Mouse (Mus musculus) 3T3-L1 (cell line): ENCODE measurements around the gene Clmp.
"Not testable (repeated sequence)": the region's sequence is repeated elsewhere in the genome, so short reads cannot be mapped to it uniquely, and the experiment has no call there.

ENCODE experiments used
- DNase-seq: peaks from one replicate; pipeline ENCODE4 v3.0.0-alpha.2; 2015; ENCODE audit warnings: low read depth, low spot score

Clmp gene

DNA sequence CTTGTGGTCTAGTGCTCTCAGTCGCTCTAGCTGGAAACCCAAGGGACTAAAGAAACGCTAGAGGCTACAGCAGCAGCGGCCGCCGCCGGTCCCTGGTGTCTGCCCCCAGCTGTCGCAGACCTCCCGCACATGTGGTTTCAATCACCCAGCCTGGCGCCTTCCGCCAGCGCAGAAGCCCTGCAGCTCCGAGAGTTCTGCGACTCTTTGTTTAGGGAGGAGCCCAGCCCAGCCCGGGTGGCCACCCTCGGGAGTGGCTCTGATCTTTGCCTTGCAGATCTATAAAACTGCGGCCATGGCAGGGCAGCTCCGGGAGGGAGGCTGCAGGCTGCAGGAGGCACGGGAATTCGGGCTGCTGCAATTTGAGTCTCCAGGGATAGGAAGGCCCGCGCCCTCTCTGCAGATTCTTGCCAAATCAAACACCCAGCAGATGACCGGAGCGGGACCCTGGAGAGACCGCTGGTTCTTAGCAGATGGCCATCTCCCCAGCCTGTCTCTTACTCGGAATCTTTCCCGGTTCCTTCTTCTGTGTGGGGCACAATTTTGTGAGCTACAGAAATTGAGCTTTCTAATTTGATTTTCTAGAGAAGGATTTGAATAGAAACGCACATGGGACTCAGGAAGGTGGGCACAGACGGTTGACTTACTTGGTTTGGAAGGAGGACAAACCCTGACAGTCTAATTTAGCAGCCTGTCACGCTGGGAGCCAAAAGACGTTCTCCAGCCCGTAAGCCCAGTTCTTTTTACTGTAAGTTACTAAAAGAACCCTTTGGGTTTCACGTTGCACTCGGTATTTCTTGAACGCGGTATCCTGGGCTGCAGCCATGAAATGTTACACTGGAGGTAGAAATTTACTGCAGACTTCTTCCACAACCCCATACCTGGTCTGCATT is 45.2 kb downstream of the Clmp start:
- peak; percentile 86 for DNase-seq

DNA sequence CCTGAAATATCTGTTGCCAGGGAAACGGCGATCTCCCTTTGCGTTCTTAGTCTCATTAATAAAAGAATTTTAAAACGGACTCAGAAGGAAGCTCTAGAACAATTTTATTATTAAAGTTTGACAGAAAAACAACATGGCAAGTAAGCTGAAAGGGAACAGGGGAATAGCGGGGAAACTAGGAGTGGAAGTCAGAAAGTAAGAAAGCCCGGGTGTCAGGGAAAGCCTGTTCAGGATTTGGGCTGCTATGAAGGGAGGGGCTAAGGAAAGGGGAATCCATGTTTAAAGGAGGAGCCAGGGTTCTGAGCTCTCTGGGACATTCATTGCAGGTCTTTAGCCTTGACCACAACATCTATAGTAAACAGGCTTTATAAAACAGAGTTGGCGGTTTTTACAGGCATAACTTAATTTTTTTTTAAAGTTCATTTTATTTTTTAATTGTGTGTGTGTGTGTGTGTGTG is 45.9 kb downstream of the Clmp start:
- DNase-seq = peak; percentile 82

DNA sequence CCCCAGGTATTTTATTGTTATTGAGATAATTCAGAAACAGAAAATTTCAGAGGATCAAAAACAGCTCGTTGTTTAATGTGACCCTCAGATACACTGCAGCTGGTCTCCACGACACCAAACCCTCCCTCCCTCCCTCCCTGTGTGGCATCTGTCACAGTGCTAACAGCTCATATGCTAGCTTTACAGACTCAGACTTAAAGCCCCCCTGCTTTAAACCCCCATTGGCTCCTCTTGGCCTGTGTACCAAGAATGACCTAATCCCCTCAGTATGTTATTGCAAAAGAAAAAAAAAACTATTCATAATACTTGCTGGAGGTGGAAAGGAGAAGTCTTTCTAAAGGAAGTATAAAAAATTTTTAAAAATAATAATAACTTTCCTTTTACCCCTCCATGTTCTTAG is 46.5 kb downstream of the Clmp start:
- DNase-seq = peak; percentile 42

DNA sequence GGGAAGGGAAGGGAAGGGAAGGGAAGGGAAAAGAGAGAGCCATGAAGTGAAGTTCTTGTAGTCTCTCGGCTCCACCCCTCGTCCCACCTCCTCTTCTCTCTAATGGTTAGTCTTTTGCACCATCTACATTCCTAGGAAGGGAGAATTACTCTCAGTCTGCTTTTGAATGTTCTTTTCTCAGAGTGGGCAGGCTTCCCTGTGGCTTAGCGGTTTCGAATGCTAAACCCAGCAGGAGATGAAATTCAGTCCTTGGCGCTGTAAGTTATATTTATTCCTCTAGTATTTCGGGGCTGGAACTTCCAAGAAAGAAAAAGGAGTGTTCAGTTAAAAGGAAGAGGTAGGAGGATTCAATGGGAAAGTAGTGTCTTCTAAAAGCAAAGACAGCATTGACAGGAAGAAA is 51.4 kb downstream of the Clmp start:
- DNase-seq = no peak

DNA sequence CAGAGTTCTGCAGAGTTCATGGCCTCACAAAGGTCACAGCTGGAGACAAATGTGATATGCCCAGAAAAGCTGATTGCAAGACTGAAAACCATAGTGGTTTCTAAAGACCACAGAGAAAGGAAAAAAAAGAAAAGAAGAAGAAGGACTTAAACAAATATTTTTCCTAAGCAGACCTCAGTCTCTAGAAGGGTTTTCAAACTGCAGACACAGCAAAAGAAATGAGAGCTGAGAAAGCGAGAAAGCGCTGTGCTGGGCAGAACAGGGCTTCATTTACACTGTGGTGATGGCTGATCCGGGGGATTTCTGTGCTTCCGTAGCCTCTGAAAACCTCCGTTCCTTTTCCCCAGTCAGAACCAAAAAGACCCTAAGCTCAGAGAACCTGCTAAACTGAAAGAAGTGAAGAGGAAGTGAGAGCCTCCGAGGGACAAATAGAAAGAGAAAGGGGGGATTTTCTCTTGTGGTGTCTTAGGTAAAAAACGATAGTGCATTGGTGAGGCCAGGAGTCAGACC is 57.8 kb downstream of the Clmp start:
- DNase-seq = no peak

DNA sequence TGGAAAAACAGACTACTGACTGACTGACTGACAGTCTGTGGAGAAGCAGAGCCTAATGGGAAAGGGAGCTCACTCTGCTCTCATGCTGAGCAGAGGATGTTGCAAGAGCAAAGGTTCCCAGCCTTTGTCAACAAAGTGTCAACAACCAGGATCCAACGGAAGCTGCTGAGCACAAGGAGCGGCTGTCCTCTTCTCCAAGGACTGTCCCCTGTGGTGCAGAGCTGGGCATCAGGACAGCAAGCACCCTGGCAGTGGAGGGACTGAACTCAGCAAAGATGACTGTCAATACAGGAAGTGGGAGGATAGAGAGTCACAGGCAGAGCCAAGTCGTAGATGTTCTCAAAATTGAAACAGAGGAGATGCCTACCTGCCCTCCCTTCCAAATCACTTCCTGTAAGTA is 58.5 kb downstream of the Clmp start:
- DNase-seq = no peak

DNA sequence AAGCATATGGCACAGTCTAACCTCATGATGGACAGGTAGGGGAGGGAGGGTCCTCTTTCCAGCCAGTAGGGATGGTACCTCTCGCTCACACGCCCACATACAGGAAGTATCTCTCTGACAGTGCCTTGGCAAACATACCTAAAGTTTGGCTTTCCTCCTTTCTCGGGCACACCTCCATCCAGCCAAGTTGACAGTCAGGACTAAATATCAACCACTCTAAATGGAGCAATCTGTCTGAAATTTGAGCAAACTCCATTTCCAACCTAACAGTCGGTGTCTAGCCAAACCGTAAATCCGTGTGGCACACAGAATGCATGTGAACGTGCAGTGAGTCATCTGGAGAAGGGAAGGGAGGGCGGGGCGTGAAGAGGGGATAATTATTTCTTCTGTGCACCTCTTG is 61.0 kb downstream of the Clmp start:
- DNase-seq = peak; percentile 75

DNA sequence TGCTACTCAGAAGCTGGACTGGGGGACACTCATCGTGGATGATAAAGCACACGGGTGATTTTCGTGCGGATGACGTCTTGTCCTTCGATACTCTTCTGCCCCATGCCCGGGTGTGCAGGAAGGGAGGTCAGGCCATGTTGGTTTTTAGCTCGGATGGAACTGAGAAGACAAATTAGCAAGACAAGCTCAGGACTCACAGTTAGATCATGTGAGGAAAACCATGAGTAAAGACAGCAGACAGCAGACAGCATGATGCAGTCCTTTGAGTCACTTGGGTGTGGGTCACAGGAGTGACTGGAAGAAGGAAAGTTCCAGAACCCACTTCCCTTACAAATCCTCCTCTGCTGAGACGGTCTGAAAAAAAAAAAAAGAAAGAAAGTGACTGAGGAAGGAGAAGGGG is 61.5 kb downstream of the Clmp start:
- DNase-seq = peak; percentile 70

DNA sequence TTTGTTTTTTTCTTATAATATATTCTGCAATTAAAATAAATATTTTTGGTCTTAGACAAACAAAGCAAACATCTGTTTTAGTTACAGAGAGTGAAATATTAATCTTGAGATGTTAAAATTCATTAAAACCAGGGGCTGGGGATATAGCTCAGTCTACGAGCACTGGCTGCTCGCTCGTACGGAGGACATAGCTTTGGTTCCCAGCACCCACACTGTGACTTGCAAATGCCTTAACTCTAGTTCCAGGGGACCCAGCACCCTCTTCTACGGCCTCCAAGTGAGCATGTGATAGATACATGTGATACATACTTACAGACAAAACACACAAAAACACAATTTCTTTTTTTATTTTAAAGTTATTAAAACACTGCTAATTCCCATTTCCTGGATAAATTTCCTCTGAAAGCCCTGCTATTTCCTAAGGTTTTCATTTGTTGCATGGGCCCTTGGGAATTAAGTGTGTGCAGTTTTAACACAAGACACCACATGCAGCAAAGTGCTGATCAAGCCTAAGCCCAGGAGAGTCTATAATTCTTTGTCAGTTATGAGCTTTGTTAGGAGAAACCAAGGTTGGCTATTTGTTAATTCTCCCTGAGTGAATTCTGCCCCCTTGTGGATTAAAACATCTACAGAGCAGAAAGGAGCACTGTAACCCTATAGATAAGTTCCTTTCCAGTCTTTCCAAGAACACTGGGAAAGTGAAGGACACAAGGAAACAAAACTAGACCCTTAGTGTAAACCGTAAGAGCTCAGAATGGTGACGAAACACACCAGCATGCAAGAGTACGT is 64.3 kb downstream of the Clmp start:
- peak; percentile 83 for DNase-seq

DNA sequence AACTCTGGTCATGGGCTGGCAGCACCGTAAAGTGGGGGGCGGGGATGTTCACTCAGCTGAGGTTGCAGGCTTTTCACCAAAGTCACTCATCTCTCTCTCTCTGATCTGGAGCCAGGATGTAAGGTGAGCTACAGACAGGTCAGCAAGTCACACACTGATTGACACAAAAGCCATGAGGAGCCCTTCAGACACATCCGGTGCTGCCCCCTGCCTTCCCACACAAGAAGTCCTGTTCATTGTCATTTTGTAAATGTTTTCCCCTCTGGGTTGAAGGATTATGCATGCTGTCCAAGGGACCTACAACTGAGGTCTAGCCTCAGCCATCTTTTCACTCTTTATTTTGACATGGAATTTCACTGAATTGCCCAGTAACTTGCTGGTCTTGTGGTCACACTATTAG is 66.0 kb downstream of the Clmp start:
- DNase-seq = no peak

DNA sequence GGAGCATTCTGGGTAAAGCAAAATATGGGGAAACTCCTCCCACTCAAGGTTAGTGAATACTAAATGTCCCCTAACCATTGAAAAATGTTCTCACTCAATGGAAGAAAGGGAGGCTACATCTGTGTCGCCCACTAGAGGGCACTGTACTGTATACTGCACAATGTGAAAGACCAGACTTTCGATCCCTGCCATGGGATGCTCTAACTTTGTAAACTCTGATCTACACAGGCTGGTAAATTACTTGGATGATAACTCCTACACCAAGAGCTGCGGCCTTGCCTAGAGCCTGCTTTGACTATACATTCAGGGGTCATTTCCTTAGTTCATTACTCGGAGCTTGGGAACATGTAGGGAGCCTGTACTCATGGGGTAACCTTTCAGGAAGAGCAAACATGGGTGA is 70.6 kb downstream of the Clmp start:
- DNase-seq = peak; percentile 85

DNA sequence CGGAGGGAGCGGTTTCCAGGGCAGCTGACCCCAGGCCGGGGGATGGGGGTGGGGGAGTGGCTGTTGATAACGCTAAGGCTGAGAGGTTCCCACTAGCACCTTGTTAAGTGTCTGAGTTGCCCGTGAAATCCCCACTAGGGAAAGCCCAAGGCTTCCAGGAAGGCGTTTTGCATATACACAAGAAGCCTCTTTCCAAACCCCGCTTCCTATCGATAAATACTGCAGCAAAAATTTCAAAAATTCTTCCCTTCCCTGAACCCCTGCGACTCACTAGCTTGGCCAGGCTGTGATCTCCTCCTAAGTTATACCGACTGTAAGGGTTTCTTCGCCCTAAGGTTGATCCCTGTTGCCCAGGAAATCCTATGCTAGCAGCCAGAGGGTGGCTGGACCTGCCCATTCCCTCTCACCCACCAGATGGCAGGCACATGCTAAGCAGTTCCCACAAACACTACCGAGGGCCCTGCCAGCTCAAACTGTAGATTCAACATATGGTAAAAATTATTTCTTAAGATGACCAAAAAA is 71.4 kb downstream of the Clmp start:
- peak; percentile 92 for DNase-seq

DNA sequence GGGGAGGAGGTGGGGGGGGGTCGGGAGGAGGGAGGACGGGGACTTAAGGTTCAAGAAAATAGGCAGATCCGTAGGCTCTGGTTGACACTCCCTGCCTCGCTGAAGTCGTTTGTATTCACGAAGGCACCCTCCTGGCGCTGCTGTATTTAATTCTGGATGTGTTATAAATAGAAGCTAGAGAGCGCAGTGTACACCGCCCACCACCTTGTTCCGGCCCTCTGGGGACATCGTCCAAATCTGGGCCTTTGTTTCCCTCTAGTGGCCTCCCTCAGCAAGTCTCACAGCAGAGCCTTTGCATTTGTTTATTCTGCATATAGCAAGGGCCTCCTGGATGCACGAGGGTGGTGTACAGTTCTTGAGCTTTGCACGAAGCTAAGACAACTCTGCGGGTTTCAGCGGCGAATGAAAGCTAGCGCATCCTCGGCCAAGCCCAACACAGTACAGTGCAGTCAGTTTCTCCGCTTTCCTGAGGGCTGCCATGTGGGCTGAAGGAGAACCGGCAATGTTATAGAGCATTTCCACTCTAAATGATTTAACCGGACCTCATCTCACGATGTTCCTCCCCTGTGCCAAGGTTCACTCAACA is 72.0 kb downstream of the Clmp start:
- peak; percentile 96 for DNase-seq

DNA sequence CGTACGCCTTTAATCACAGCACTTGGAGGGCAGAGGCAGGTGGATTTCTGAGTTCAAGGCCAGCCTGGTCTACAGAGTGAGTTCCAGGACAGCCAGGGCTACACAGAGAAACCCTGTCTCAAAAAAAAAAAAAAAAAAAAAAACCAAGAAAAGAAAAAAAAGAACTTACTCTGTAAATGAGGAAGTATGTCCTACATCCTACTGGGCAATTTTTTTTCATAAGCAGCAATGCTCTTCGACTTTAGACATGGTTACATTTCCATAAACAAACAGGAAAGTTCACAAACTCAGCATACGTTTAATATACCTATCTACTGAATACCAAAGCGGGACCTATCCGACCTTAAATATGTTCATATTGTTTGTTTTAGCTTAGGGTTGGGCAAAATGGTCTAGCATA is 76.6 kb downstream of the Clmp start:
- DNase-seq = no peak

DNA sequence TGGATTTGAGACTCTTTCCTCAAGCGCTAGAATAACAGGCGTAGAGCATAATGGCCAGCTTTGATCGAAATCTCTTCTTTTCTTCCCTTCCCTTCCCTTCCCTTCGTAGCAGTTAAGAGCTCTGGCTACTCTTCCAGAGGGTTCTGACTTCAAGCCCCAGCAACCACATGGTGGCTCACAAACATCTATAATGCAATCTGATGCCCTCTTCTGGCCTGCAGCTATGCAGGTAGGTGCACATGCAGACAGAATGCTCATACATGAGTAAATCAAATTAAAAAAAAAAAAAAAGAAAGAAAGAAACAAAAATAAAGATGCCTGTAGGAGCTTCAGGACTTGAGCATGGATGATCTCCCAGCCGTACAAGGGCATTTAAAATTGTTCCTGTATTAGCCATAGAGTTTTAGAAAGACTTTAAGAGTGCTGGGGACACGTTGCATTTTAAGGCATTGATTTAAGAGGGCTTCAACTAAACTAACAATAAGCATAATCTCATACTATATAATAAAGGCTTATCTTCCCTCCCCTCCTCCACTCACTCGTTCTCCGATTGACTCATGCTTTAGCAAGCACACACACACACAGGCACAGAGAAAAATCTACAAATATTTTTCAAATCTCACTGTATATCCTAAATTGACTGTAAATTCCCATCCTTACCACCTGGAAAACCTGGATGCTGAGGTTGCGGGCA is 79.3 kb downstream of the Clmp start:
- DNase-seq = peak; percentile 76

DNA sequence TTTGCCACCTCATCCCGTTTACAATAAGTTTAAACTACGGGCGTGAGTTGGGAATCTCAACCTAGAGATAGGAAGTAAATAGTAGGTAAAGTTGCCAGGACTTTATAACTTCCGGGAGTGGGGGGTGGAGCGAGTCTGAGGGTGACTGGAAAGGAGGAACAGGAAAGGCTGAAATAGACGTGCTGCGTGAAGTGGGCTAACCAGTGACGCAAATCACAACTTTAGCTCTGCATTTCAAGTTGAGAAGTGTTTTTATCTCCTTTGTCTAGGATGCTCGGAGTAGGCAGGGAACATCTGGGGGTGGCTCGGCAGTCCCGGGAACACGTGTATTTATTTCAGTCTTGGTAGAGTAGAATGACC is 79.8 kb downstream of the Clmp start:
- DNase-seq = no peak

DNA sequence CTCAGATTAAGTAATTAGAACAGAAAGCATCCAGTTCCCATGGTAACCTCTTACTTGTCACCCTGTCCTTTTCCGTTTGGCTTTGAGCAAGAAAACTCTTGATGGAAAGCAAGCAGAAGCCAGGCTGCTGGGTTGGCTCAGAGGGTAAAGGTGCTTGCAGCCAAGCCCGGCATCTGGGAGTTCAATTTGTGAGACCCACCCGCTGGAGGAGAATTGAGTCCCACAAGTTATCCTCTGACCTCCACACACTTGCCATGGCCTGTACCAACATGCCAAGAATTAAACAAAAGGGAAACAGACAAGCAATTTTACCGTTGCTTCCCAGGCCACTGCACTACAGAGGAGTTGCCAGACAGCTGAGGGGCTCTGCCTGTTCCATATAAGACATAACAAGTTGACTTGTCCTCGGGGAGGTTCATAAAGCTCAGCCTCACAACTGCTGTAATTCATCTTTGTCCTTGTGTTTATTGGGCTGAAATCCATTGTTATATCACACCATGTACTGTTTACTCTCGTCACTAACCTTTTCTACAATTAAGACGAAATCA is 80.4 kb downstream of the Clmp start:
- DNase-seq = no peak

DNA sequence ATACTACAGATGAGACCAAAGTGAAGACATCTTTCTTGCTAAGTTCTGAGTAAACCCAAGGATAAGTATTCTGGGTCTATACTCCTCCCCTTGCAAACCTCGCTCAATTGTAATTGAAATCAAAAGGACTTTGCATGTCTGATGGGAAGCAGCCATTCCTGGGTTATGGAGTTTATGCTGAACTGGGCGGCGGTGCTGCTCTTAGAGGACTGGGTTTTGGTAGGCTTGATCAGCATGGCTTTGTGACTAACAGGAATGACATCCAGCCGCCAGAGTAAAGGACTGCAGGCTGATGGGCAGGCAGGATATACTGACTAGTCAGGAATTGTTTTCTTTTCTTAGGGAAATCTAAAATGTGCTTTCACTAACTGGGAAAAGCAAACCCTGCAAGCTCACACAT is 82.2 kb downstream of the Clmp start:
- peak; percentile 79 for DNase-seq

DNA sequence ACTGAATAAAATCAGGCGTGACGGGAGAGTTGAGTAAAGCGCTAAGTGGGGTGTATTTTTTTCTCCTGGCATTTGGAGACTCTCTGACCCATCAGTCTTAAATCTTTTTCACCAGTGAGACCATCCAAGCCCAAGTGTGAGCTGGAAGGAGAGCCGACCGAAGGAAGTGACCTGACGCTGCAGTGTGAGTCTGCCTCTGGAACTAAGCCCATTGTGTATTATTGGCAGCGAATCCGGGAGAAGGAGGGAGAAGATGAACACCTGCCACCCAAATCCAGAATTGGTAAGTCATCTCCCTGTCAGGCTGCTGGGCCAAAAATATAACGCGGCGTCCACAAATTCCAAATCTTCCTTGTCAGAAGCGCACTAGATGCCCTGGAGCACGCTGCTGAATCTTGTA is 86.5 kb downstream of the Clmp start:
- no peak for DNase-seq

DNA sequence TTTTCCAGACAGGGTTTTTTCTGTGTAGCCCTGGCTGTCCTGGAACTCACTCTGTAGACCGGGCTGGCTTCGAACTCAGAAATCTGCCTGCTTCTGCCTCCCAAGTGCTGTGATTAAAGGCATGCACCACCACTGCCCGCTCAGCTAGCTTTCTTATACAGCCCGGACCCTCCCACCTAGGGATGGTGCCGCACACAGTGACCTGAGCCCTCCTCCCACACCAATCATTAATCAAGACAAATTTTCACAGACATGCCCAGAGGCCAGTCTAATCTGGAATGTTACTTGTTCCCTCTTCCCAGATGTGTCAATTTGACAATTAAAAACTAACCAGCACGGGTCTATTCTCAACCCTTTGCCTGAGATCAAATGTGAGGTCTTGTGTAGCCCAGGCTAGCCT is 87.4 kb downstream of the Clmp start:
- DNase-seq = not testable (repeated sequence)

DNA sequence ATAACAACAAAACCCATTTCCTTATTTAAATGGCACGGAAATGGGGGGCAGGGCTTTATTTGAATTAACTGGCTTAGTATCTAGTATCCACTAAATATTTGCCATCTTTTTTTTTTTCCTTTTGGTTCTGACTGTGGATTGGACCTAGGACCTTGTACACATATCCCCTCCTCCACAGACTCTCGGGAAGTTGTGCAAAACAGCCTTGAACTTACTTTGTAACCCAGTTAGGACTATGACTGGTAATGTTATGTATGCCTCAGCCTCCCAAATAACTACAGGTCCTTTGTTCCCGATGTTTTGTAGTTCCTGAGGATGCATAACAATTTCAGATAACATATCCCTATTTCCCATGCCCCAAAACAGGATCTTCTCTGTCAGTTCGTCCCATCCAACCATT is 88.1 kb downstream of the Clmp start:
- DNase-seq = no peak
